Mouse (Mus musculus): ENCODE results near the gene Pttg1. TPM values are rescaled to one million over a fixed set of nuclear protein-coding genes. Genes with fewer than 3 reads are reported as not detected.

The Pttg1 gene
- polyA plus RNA-seq, 1 experiment from 2014 or later, result 101 TPM

DNA sequence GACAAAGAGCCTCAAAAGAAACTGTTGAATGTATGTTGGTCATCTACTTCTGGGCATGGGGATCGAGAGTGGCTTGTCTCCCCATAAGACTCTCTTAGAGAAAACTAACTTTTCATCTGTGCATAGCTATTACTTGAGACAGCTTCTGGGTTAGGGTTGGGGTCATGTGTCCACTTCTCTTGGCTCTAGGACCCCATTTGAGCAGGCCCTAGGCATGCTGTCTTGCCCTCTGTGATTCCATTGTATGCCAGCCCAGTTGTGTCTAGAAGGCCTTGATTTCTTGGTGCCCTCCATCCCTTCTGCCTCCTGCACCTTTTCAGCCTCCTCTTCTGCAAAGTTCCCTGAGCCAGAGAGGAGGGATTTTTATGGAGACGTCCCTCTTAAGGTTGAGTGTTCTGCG, 54.2 kb downstream of the Pttg1 start:
- no peaks in the 10 kb centered on the region for H3K27me3 ChIP-seq
- no peak overlapping the region for H3K4me2 ChIP-seq (replicated peaks)
- ATAC-seq (ENCODE audit: insufficient number of reproducible peaks, insufficient read depth, low FRiP score, low TSS enrichment), result no peak
- no peaks in the 10 kb centered on the region for H3K9me3 ChIP-seq
- no peak overlapping the region for H3K9ac ChIP-seq
- H3K36me3 ChIP-seq, result no peaks in the 10 kb centered on the region
- no peak overlapping the region for H3K4me3 ChIP-seq
- H3K4me1 ChIP-seq, result no peaks in the 10 kb centered on the region
- 86% methylated on average over 3 of the region's 3 CpGs for WGBS
- H3K27ac ChIP-seq, result no peak overlapping the region

MicroRNAs encoded within 50 kb of the gene (microRNA counts, 519-probe panel; counts per million panel counts)
- microRNA mmu-miR-146a, result 2,367 counts per million, percentile 68 among the panel's probes with 10 or more counts

Small RNAs within 50 kb of the gene (microRNA-seq; reads per million reads assigned to microRNA genes)
- gene Mir146, result 72.2 reads per million, percentile 47 among the genes with 10 or more reads in this experiment

Other genes with a start within 250 kb of the Pttg1 start
- gene Slu7, start 7.5 kb upstream of the Pttg1 start, polyA plus RNA-seq (2016; fragmentation: Nextera tagmentation; extraction: Ambion mirVana), result 60.2 and 63.5 TPM in 2 replicates
- gene C1qtnf2, start 48.0 kb upstream of the Pttg1 start, polyA plus RNA-seq (2016; fragmentation: Nextera tagmentation; extraction: Ambion mirVana), result 6.8 and 7.3 TPM in 2 replicates
- gene Ccnjl, start 102.5 kb upstream of the Pttg1 start, polyA plus RNA-seq (2016; fragmentation: Nextera tagmentation; extraction: Ambion mirVana), result 22.7 and 23.6 TPM in 2 replicates
- gene 4933415A04Rik, start 160.8 kb upstream of the Pttg1 start, polyA plus RNA-seq (2016; fragmentation: Nextera tagmentation; extraction: Ambion mirVana), result 5.6 and 5.9 TPM in 2 replicates
- gene Fabp6, start 175.3 kb upstream of the Pttg1 start, polyA plus RNA-seq (2016; fragmentation: Nextera tagmentation; extraction: Ambion mirVana), result not detected in 2 replicates